ENCODE assay signal across 35 mouse cellular contexts in genomic region chr13:81838948-81839347, GRCm38 (mm10).
"Had no signal": no experiment of that assay in that cellular context is flagged by ENCODE, and none has a peak within 500 bp of the region (broad histone marks: within the 10 kb centered on the region; RNA-seq: fewer than 3 reads in every experiment).

No protein-coding gene starts in this region.

- H3K9ac ChIP-seq: heart, embryonic 12.5 days; heart, embryonic 13.5 days; heart, embryonic 15.5 days; hindbrain, embryonic 12.5 days; hindbrain, embryonic 13.5 days; hindbrain, embryonic 14.5 days; hindbrain, embryonic 15.5 days; intestine, embryonic 15.5 days; kidney, embryonic 15.5 days had no signal

- ATAC-seq: hindbrain, embryonic 16.5 days; hindbrain, postnatal 0 days; inflammation-experienced regulatory T-cells, adult 6 months; intestine, embryonic 15.5 days; intestine, embryonic 16.5 days; intestine, postnatal 0 days had no signal

- H3K36me3 ChIP-seq: heart, embryonic 10.5 days; heart, embryonic 12.5 days; heart, embryonic 13.5 days; heart, embryonic 15.5 days; hindbrain, embryonic 10.5 days; hindbrain, embryonic 12.5 days; hindbrain, embryonic 13.5 days; hindbrain, embryonic 15.5 days; intestine, embryonic 15.5 days; kidney, embryonic 15.5 days had no signal

- H3K4me1 ChIP-seq: heart, embryonic 10.5 days; heart, embryonic 12.5 days; heart, embryonic 13.5 days; heart, embryonic 15.5 days; hindbrain, embryonic 10.5 days; hindbrain, embryonic 12.5 days; hindbrain, embryonic 13.5 days; hindbrain, embryonic 15.5 days; intestine, embryonic 15.5 days had no signal

- DNase-seq: heart, postnatal 10 days; heart, postnatal 14 days; heart, postnatal 36 days; heart, postnatal 4 days; kidney, adult 11 months; kidney, adult 18-20 months; kidney, adult 2 months; kidney, adult 8-10 months; kidney, adult 9 months; kidney, postnatal 10 days; kidney, postnatal 14 days; kidney, postnatal 25 days; kidney, postnatal 36 days; kidney, postnatal 4 days; layer of hippocampus, adult 9-11 months; layer of hippocampus, postnatal 36 days had no signal

- H3K4me3 ChIP-seq: heart, embryonic 10.5 days; heart, embryonic 12.5 days; heart, embryonic 13.5 days; heart, embryonic 15.5 days; hindbrain, embryonic 10.5 days; hindbrain, embryonic 12.5 days; hindbrain, embryonic 13.5 days; hindbrain, embryonic 15.5 days; intestine, embryonic 15.5 days; kidney, embryonic 15.5 days; layer of hippocampus, adult 2 months had no signal

- H3K9me3 ChIP-seq: heart, embryonic 10.5 days; heart, embryonic 12.5 days; heart, embryonic 13.5 days; heart, embryonic 15.5 days; hindbrain, embryonic 10.5 days; hindbrain, embryonic 12.5 days; hindbrain, embryonic 13.5 days; hindbrain, embryonic 15.5 days; intestine, embryonic 15.5 days; kidney, embryonic 15.5 days had no signal

- H3K27ac ChIP-seq: heart, embryonic 10.5 days; heart, embryonic 13.5 days; heart, embryonic 15.5 days; hindbrain, embryonic 10.5 days; hindbrain, embryonic 12.5 days; hindbrain, embryonic 13.5 days; hindbrain, embryonic 14.5 days; hindbrain, embryonic 15.5 days; hindbrain, postnatal 0 days; intestine, embryonic 15.5 days; kidney, embryonic 15.5 days; kidney, postnatal 0 days; layer of hippocampus, adult 2 months had no signal

- H3K27me3 ChIP-seq: heart, embryonic 12.5 days; heart, embryonic 13.5 days; heart, embryonic 15.5 days; hindbrain, embryonic 12.5 days; hindbrain, embryonic 13.5 days; hindbrain, embryonic 15.5 days; intestine, embryonic 15.5 days; kidney, embryonic 15.5 days had no signal

- H3K4me2 ChIP-seq: heart, embryonic 11.5 days; heart, embryonic 12.5 days; heart, embryonic 13.5 days; heart, embryonic 15.5 days; hindbrain, embryonic 12.5 days; hindbrain, embryonic 13.5 days; hindbrain, embryonic 14.5 days; hindbrain, embryonic 15.5 days; intestine, embryonic 15.5 days; kidney, embryonic 15.5 days had no signal
